In genomic region chr13:40854451-40855058, GRCm38 (mm10) we compare ENCODE assay signal across 8 mouse cellular contexts. TPM values are rescaled to one million over a fixed set of nuclear protein-coding genes. Genes with fewer than 3 reads are reported as not detected.
A peak's percentile ranks its signal among the peaks of the same experiment; 100 is the strongest.
DNase-seq lines count a peak whose midpoint lies in the region; ATAC-seq lines count a peak whose summit lies in the region.

No protein-coding gene starts in this region.

- H3K4me3 ChIP-seq in embryonic facial prominence, embryonic 15.5 days (replicated peaks), result peak overlapping the region; percentile 40
- H3K4me3 ChIP-seq in limb, embryonic 11.5 days (ENCODE audit: low read depth, low read length), result peak overlapping the region; percentile 24
- H3K4me3 ChIP-seq in midbrain, embryonic 10.5 days, result peak overlapping the region; percentile 53

- H3K27me3 ChIP-seq in embryonic facial prominence, embryonic 15.5 days, result no peaks in the 10 kb centered on the region
- H3K27me3 ChIP-seq in limb, embryonic 11.5 days (ENCODE audit: control insufficient read depth, insufficient read depth, low read length), result no peaks in the 10 kb centered on the region
- 0 out of 2 replicates have a peak, but pooled peaks cover 10% of the 10 kb centered on the region for H3K27me3 ChIP-seq in midbrain, embryonic 10.5 days (ENCODE audit: low read depth, poor library complexity, severe bottlenecking)

- H3K4me1 ChIP-seq in embryonic facial prominence, embryonic 15.5 days, result 0 out of 2 replicates have a peak, but pooled peaks cover 5% of the 10 kb centered on the region
- H3K4me1 ChIP-seq in limb, embryonic 11.5 days (ENCODE audit: control insufficient read depth, insufficient read depth, low read length), result 0 out of 2 replicates have a peak, but pooled peaks cover 2% of the 10 kb centered on the region
- H3K4me1 ChIP-seq in midbrain, embryonic 10.5 days, result peaks cover 12% of the 10 kb centered on the region

- no peaks in the 10 kb centered on the region for H3K9me3 ChIP-seq in embryonic facial prominence, embryonic 15.5 days (replicated peaks)
- H3K9me3 ChIP-seq in limb, embryonic 11.5 days (ENCODE audit: control insufficient read depth, low read length), result no peaks in the 10 kb centered on the region
- no peaks in the 10 kb centered on the region for H3K9me3 ChIP-seq in midbrain, embryonic 10.5 days (replicated peaks)

- WGBS in embryonic facial prominence, embryonic 15.5 days, result 1% methylated on average over 13 of the region's 13 CpGs
- WGBS in limb, embryonic 11.5 days, result 2% methylated on average over 13 of the region's 13 CpGs
- 3% methylated on average over 13 of the region's 13 CpGs for WGBS in midbrain, embryonic 10.5 days

- ATAC-seq in embryonic facial prominence, embryonic 15.5 days (ENCODE audit: insufficient number of reproducible peaks, low FRiP score, low TSS enrichment, low read depth), result peak; percentile 81
- ATAC-seq in limb, embryonic 11.5 days (ENCODE audit: insufficient number of reproducible peaks, low FRiP score, low TSS enrichment, low read depth), result peak; percentile 39; the same call in 1 of the 2 replicates

- peak overlapping the region; percentile 49 for H3K4me2 ChIP-seq in embryonic facial prominence, embryonic 15.5 days (replicated peaks)
- H3K4me2 ChIP-seq in limb, embryonic 11.5 days (ENCODE audit: low read depth, severe bottlenecking), result peak overlapping the region; percentile 56

- H3K9ac ChIP-seq in embryonic facial prominence, embryonic 15.5 days, result no peak overlapping the region
- H3K9ac ChIP-seq in limb, embryonic 11.5 days (ENCODE audit: low read length), result peak overlapping the region; percentile 52

- DNase-seq in right cerebral cortex, adult 18-20 months, result peak; percentile 29
- DNase-seq in right cerebral cortex, postnatal 36 days (ENCODE audit: low spot score in 2 of 2), result no peak
- peak; percentile 66 for DNase-seq in heart, postnatal 4 days
- peak; percentile 60 for DNase-seq in limb, embryonic 11.5 days (ENCODE audit: low spot score)
- DNase-seq in midbrain, embryonic 10.5 days (ENCODE audit: low spot score), result peak; percentile 52
- DNase-seq in yolk sac, embryonic 10.5 days (ENCODE audit: low spot score), result peak; percentile 78
- no peak for DNase-seq in cerebellum, adult 8-10 months

- peak overlapping the region; percentile 65; the same call in 1 of the 2 replicates for H3K27ac ChIP-seq in embryonic facial prominence, embryonic 15.5 days (replicated peaks)
- H3K27ac ChIP-seq in limb, embryonic 11.5 days (replicated peaks; ENCODE audit: low read depth, low read length), result no peak overlapping the region
- peak overlapping the region; percentile 77 for H3K27ac ChIP-seq in midbrain, embryonic 10.5 days (replicated peaks)

- no peaks in the 10 kb centered on the region for H3K36me3 ChIP-seq in embryonic facial prominence, embryonic 15.5 days
- no peaks in the 10 kb centered on the region for H3K36me3 ChIP-seq in limb, embryonic 11.5 days (ENCODE audit: control insufficient read depth, insufficient read depth, low read length)
- H3K36me3 ChIP-seq in midbrain, embryonic 10.5 days, result no peaks in the 10 kb centered on the region

RNA-seq across cellular contexts. Expression of gene Gcnt2, which starts 5.0 kb away (rescaled TPM):
- 4.4 and 6.0 TPM in 2 replicates for polyA plus RNA-seq in embryonic facial prominence, embryonic 15.5 days (2015; fragmentation: Nextera tagmentation; extraction: Ambion mirVana)
- total RNA-seq in heart, postnatal 4 days (2021), result 10 to 100 TPM; 12.7 to 14.5 TPM
- 2.3 and 2.4 TPM in 2 replicates for polyA plus RNA-seq in limb, embryonic 11.5 days (2014; fragmentation: Nextera tagmentation; extraction: Ambion mirVana)
- polyA plus RNA-seq in midbrain, embryonic 10.5 days (2016; fragmentation: Nextera tagmentation; extraction: Ambion mirVana), result 2.7 and 3.8 TPM in 2 replicates

Comparison
In these comparisons a context has a peak if more than half of its experiments do, and no peak if none do; other contexts are left out.
1. DNase-seq: peak in right cerebral cortex, adult 18-20 months (single experiment), heart, postnatal 4 days (single experiment), limb, embryonic 11.5 days (single experiment), midbrain, embryonic 10.5 days (single experiment) and yolk sac, embryonic 10.5 days (single experiment); none in right cerebral cortex, postnatal 36 days (0 of 2) and cerebellum, adult 8-10 months (single experiment).
2. Peak in every context shown above with its lines, with median percentiles within 50 percentile points of each other: H3K4me3 ChIP-seq.